Mouse (Mus musculus) megakaryocyte, embryonic 14.5 days (primary cell): ENCODE results near the gene Lypd4.

Experiments used
- FLI1 ChIP-seq: IDR thresholded peaks from 2 replicates; pipeline ENCODE4 v1.6.1; 2012; ENCODE audit warnings: low read length, inconsistent platforms, mixed read lengths
- GATA1 ChIP-seq: IDR thresholded peaks from 3 replicates; pipeline ENCODE4 v1.6.1; 2012; ENCODE audit warnings: mixed read lengths, low read length, inconsistent platforms, borderline replicate concordance

DNA sequence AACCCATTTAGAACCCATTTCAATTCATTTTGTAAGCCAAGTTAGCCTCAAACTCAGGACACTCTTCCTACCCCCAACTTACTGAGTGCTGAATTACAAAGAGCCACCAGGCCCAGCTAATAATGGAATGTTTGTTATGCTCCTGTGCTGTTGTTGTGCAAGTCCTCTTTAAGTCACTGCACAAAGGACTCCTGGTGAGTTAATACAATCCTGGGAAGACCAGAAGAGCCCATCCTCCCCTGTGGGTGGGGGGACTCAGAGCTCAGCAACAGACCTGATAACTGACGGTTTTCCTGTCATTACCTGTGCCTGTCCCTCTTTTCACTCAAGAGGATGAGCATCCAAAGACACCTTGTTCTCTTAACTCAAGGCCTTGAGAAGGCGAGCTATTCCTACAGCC lies 9.9 kb upstream of the Lypd4 start:
- TF ChIP-seq GATA1 (no peak), FLI1 (no peak)
